16 mouse cellular contexts compared by ENCODE assay signal in genomic region chrX:12322453-12322852, GRCm38 (mm10).
DNase-seq lines count a peak whose midpoint lies in the region; ATAC-seq lines count a peak whose summit lies in the region.
"Had no signal": no experiment of that assay in that cellular context is flagged by ENCODE, and none has a peak within 500 bp of the region (broad histone marks: within the 10 kb centered on the region; RNA-seq: fewer than 3 reads in every experiment).

No protein-coding gene starts in this region.

- H3K9ac ChIP-seq in kidney, embryonic 16.5 days (replicated peaks; ENCODE audit: low read length) = no peak overlapping the region
- no peak overlapping the region for H3K9ac ChIP-seq in midbrain, embryonic 16.5 days (ENCODE audit: low read depth, low read length)
- H3K9ac ChIP-seq: lung, embryonic 15.5 days; midbrain, embryonic 12.5 days had no signal

- no peak overlapping the region for H3K27ac ChIP-seq in kidney, embryonic 16.5 days (ENCODE audit: low read length)
- H3K27ac ChIP-seq in midbrain, embryonic 16.5 days (ENCODE audit: low read length) = no peak overlapping the region
- H3K27ac ChIP-seq: hindbrain, embryonic 10.5 days; limb, embryonic 10.5 days; lung, embryonic 15.5 days; midbrain, embryonic 12.5 days had no signal

- peak; percentile 9 to 31 for DNase-seq in cerebellum, postnatal 14 days
- no peak for DNase-seq in cerebellum, adult 9-10 months
- DNase-seq in kidney, adult 8-10 months = peak; percentile 70 to 74
- DNase-seq in Muller cell, postnatal 12 days (ENCODE audit: inconsistent ontology term) = peak; percentile 64
- DNase-seq in kidney, adult 9 months = peak; percentile 81
- DNase-seq: gastrocnemius, postnatal 36 days; right cerebral cortex, postnatal 14 days; thymus, adult 18-20 months had no signal

- no peak overlapping the region for H3K4me3 ChIP-seq in kidney, embryonic 16.5 days (ENCODE audit: low read length)
- no peak overlapping the region for H3K4me3 ChIP-seq in midbrain, embryonic 16.5 days (ENCODE audit: low read depth, low read length)
- H3K4me3 ChIP-seq: hindbrain, embryonic 10.5 days; limb, embryonic 10.5 days; lung, embryonic 15.5 days; midbrain, embryonic 12.5 days had no signal

- WGBS in kidney, embryonic 16.5 days = 74% methylated on average over 1 of the region's 1 CpGs
- 73% methylated on average over 1 of the region's 1 CpGs for WGBS in midbrain, embryonic 16.5 days

- H3K4me1 ChIP-seq in kidney, embryonic 16.5 days (ENCODE audit: insufficient read depth, low read length) = no peaks in the 10 kb centered on the region
- H3K4me1 ChIP-seq in midbrain, embryonic 16.5 days (ENCODE audit: control insufficient read depth, insufficient read depth, low read length) = no peaks in the 10 kb centered on the region
- H3K4me1 ChIP-seq: hindbrain, embryonic 10.5 days; lung, embryonic 15.5 days; midbrain, embryonic 12.5 days had no signal

- no peaks in the 10 kb centered on the region for H3K9me3 ChIP-seq in kidney, embryonic 16.5 days (ENCODE audit: low read length)
- no peaks in the 10 kb centered on the region for H3K9me3 ChIP-seq in midbrain, embryonic 16.5 days (replicated peaks; ENCODE audit: control insufficient read depth, low read length, poor library complexity, severe bottlenecking)
- H3K9me3 ChIP-seq: G1E; hindbrain, embryonic 10.5 days; limb, embryonic 10.5 days; lung, embryonic 15.5 days; midbrain, embryonic 12.5 days had no signal

- no peaks in the 10 kb centered on the region; the same call in 1 of the 2 replicates for H3K27me3 ChIP-seq in kidney, embryonic 16.5 days (ENCODE audit: insufficient read depth, low read length)
- H3K27me3 ChIP-seq in midbrain, embryonic 16.5 days (ENCODE audit: control insufficient read depth, insufficient read depth, low read depth, low read length) = no peaks in the 10 kb centered on the region
- H3K27me3 ChIP-seq: lung, embryonic 15.5 days; midbrain, embryonic 12.5 days had no signal

- H3K4me2 ChIP-seq in kidney, embryonic 16.5 days (replicated peaks; ENCODE audit: low read depth, low read length) = no peak overlapping the region
- H3K4me2 ChIP-seq in midbrain, embryonic 16.5 days (ENCODE audit: low read length) = no peak overlapping the region
- H3K4me2 ChIP-seq: lung, embryonic 15.5 days; midbrain, embryonic 12.5 days had no signal

- H3K36me3 ChIP-seq in kidney, embryonic 16.5 days (ENCODE audit: insufficient read depth, low read length) = no peaks in the 10 kb centered on the region
- no peaks in the 10 kb centered on the region for H3K36me3 ChIP-seq in midbrain, embryonic 16.5 days (ENCODE audit: control insufficient read depth, insufficient read depth, low read length)
- H3K36me3 ChIP-seq: G1E; hindbrain, embryonic 10.5 days; limb, embryonic 10.5 days; lung, embryonic 15.5 days; midbrain, embryonic 12.5 days had no signal

- no peak for ATAC-seq in kidney, embryonic 16.5 days (ENCODE audit: low FRiP score, low TSS enrichment)
- ATAC-seq in midbrain, embryonic 16.5 days = no peak
- no peak for ATAC-seq in megakaryocyte-erythroid progenitor cell, adult 5-6 weeks (replicated peaks; ENCODE audit: low FRiP score, low TSS enrichment, poor library complexity, severe bottlenecking)
